Mouse (Mus musculus) urinary bladder, postnatal 25 days (tissue): Measurements from ENCODE around the gene Bglap3.
"Not testable (repeated sequence)": the region's sequence is repeated elsewhere in the genome, so short reads cannot be mapped to it uniquely, and the experiment has no call there.

Source experiments
- DNase-seq: peaks from one replicate; pipeline ENCODE4 v3.0.0; 2022; ENCODE audit warnings: low spot score

The Bglap3 gene

GRCm38 (mm10) chr3:88376644-88377043 lies 4.1 kb upstream of the Bglap3 start:
- DNase-seq: not testable (repeated sequence)

- DNase-seq: not testable (repeated sequence)
Measured at GRCm38 (mm10) chr3:88375750-88376626, 3.4 kb upstream of the Bglap3 start.

DNA sequence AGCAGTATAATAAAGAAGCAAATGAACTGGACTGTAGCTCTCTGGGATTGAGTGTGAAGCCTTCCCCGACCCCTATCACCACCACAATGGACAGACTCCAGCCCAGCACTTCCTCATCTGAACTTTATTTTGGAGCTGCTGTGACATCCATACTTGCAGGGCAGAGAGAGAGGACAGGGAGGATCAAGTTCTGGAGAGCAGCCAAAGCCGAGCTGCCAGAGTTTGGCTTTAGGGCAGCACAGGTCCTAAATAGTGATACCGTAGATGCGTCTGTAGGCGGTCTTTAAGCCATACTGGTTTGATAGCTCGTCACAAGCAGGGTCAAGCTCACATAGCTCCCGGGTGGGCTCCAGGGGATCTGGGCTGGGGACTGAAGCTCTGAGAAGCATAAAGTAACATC lies 4.0 kb downstream of the Bglap3 start:
- not testable (repeated sequence) for DNase-seq

DNA sequence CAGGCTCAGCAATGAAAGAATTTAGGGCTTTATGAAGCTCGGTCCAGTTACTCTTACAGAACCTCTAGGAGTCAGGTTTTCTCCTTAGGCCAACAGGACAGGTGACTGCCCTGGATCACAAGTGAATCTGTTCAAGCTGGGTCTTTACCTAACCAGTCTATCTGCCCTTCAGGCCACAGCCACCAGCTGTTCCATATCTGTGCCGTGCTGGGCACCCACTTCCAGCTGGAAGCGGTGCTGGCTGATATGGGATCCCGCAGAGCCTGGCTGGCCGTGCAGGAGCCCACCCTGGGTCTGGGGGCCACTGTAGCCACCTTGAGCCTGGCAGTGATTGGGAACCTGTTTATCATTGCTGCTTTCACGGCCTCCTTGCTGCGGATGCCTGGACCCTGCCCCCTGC lies 5.0 kb downstream of the Bglap3 start:
- not testable (repeated sequence) for DNase-seq

- DNase-seq: not testable (repeated sequence)
Measured at GRCm38 (mm10) chr3:88366830-88367428, 5.6 kb downstream of the Bglap3 start.

DNA sequence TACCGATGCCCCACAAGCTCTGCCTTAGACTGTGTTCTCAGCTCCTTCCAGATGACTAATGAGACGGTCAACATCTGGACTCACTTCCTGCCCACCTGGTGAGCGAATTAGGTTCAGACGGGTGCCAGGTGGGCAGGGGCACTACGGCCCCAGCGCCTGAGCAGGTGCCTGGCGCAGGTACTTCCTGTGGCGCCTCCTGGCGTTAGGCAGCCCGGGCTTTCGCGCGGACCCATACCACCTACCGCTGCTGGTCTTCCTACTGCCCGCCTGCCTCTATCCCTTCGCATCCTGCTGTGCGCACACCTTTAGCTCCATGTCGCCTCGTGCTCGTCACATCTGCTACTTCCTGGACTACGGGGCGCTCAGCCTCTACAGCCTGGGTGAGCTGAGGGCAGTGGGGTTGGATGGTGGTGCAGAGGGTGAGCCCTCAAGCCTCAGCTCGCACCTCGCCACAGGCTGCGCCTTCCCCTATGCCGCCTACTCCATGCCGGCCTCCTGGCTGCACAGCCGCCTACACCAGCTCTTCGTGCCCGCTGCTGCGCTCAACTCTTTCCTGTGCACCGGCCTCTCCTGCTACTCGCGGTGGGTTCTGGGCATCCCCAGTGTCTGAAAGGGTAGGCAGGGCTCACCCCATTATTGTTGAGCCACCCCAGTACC lies 6.7 kb downstream of the Bglap3 start:
- DNase-seq: no peak

GRCm38 (mm10) chr3:88364337-88364736 lies 8.2 kb downstream of the Bglap3 start, which contains the start of gene Paqr6:
Paqr6 (plus strand) TSS chr3:88364584.
- peak; percentile 80 for DNase-seq

DNA sequence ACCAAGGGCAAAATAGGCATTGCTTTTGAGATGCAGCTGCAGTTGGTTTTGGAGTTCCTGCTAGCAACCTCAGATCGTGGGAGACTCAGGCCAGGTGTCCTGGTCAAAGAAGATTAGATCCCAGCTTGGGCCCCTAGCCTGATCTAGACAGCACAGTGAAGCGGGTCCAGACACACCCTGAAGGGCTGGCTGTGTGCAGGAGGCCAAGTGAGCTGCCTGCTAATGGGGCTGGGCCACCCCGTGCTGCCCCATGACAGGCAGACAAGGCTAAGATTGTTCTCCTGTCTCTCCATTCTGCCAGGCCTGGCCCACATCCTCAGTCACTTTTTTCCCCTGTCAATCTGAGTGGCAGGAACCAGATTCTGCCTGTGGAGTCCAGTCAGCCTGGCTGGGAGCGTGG lies 8.8 kb downstream of the Bglap3 start:
- DNase-seq: no peak

DNA sequence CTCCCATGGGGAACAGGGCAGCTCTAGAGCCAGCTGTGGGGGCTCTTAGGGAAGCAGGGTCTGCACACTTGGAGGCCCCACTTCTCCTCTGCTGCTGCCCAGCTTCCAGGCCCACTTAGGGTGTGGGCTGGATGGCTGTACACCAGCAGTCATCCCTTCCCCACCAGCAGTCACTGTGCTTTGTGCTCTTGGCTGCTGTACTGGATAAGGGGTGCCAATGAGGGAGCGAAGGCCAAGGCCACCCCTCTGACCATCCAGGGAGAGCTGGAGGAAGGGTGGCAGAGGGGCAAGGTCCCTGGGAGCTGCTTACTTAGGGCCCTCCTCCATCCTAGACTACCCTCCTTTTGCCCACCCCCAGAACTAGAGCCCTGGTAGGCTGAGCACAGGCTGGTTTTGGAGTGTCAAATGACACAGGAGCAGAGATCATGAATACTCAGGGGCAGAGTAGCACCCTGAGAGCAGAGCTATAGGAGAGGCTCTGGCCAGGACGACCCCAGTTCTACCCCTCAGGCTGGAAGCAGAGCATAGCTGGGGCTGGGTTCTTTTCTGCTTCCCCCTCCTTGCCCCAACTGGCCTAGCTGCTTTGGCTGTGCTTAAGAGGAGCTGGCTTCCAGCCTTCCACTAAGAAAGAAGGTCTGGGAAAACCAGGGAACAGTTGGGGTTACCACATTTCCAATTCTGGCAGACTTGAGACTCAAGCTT lies 10.8 kb downstream of the Bglap3 start:
- DNase-seq: no peak

- DNase-seq: no peak
Measured at GRCm38 (mm10) chr3:88361096-88361495, 11.4 kb downstream of the Bglap3 start.

DNA sequence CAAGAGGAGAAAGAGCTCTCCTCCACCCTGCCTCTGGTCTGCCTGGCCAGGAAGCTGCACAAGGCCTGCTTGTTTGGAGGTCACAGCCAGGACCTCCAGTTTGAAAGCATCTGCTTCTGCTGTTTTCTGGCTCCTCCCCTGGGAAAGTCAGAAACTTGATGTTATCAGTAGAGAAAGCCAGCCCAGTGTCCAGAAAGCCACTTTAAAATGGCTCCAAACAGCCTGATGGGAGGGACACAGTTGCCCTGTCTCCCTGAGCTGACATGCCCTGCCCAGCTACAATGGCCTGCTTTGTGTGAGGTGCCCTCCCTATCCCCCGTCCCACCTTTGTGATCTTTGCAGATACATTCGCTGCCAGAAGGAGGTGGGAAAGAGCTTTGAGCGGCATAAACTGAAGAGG lies 12.6 kb downstream of the Bglap3 start:
- DNase-seq: no peak

DNA sequence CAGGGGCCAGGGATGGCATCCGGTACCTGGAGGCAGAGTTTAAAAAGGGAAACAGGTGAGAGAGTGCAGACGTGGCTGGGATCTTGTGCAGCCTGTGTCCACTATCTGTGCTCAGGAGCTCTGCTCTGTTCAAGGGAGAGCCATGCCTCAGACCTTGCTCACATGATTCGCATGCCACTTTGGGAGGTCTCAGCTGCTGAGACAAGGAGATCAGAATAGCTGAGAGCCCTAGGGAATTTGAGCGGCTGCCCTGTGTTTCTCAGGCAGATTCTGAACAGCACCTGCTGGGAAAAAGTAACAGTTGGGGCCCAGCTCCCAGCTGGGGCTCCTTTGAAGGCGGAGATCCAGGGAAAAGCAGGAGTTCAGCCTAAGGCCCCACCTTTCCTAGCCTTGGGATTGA lies 13.0 kb downstream of the Bglap3 start:
- DNase-seq: no peak

DNA sequence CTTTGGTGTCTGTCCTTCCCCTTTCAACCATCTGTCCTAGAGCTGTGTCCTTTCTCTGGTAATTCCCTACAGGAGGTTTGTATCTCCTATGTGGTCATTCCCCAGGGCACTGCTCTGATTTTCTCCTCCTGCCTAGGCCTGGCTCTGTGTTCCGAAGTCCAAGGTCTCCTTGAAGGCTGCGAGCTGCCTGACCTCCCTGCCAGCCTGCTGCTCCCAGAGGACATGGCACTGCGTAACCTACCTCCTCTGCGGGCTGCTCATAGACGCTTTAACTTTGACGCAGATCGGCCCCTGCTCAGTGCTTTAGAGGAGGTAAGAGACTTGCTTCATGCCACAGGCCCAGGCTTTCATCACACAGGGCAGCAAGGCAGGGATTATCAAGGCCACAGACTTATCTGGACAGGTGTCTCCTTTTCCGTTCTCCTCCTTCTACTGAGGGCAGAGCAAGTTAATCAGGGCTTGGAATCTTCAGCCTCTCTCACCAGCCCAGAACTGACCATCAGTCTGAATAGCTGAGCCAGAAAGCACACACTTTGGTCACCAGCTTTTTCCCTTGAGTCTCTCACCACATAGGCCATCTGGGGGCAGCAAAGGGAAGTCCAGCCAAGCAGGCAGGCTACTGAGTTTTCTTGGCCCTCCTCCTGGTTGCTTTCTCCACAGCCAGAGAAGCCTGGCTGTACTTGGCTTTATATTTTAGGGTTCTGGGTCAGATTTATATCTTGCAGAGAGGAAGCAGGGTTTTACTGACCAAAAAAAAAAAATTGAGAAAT lies 18.0 kb downstream of the Bglap3 start:
- DNase-seq: no peak

DNA sequence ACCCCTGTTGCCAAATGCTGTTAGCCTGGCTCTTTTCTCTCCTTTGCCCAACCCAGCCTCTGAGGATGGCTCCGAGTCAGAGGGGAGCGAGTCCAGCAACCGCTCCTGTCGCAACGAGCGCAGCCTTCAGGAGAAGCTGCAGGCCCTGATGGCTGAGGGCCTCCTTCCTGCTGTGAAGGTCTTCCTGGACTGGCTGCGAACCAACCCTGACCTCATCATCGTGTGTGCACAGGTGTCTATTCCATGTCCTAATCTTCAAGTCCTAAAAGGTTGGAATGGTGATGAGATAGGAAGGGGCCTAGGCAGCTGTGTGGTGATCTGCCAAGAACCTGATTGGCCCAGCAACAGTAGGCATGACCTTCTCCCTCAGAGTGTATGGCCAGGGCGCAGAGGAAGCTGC lies 19.6 kb downstream of the Bglap3 start:
- DNase-seq: no peak

DNA sequence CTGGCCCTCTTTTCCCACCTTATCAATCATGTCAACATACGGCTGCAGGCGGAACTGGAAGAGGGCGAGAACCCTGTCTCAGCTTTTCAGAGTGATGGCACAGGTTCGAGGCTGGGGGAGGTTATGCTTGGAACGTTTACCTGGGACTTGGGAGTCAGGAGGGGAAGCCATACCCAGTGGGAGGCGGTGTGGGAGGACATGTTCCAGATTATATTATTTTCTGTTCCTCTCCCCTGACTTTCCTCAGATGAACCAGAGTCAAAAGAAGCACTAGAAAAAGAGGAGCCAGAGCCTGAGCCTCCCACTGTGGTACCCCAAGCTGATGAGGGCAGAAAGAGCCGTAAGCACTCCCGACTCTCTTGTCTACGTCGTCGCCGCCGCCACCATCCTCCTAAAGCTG lies 21.8 kb downstream of the Bglap3 start:
- no peak for DNase-seq

DNA sequence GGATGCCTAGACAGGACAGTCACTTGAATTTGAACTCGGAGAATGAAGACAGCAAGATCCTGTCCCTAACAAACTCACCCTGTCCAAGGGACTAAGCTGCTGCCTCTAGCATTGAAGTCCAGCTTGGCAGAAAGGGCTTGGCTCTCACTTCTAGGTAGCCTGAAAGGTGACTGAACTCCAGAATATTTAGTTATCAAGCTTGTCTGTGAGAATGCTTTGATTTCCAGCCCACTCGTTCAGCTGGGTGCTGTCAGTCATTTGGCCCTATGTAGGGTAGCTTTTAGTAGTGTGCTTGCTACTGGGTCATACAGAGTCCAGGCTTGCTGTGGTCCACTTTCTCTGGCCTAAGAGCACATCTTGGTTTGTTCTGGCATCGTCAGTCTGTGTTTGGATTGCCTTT lies 33.5 kb downstream of the Bglap3 start:
- DNase-seq: no peak

GRCm38 (mm10) chr3:88338316-88338715 lies 34.2 kb downstream of the Bglap3 start:
- no peak for DNase-seq

DNA sequence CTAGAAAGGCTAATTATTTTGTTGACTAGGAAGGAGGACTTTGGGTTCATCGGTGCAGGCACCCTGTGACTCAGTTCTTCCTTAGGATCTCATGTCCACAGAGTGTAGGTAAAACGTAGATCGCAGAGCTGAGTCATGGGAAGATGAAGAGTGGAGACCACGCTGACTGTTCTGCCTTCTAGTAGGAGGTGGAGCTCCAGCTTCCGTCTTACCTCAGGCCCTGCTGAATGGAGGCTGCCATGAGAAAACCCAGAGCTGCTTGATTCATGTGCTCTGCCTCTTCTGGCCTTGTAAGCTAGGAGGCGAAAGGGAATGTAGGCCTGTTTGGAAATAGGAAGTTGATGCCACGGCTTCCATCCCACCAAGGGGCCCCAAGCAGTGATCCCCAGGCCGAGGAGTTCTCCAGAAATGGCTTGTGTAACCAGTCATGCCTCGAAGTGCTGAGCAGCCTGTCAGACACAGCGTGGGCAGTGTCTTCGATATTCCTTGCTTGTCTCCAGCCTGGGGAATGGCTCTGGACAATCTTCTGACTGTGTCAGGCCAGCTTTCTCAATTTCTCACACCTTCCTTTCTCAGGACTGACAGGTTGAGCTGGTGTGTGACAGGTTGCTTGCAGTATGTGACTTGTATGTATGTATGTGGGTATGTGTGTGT lies 35.0 kb downstream of the Bglap3 start:
- no peak for DNase-seq

- peak; percentile 94 for DNase-seq
Measured at GRCm38 (mm10) chr3:88336058-88337013, 36.2 kb downstream of the Bglap3 start, which contains the start of the genes Tmem79 and Smg5. Tmem79 (minus strand) TSS chr3:88336148. Smg5 (plus strand) TSS chr3:88336260.
